Mouse (Mus musculus): ENCODE data around the gene Ntn4.

- TF ChIP-seq CTCF (IDR thresholded peaks at IDR 0.05; ENCODE audit: borderline replicate concordance, extremely low read depth, insufficient read depth, insufficient read length) (no peak), POLR2A (IDR thresholded peaks at IDR 0.05; ENCODE audit: borderline replicate concordance, extremely low read depth, insufficient read depth, insufficient read length, poor library complexity, severe bottlenecking) (no peak)
Measured at GRCm38 (mm10) chr10:93759644-93760043, 119.2 kb downstream of the Ntn4 start.
